Mouse (Mus musculus) liver, adult 10 weeks (tissue): ENCODE data around the gene Rhbdd3. TPM values are rescaled to one million over a fixed set of nuclear protein-coding genes. Genes with fewer than 3 reads are reported as not detected.

Experiments
- polyA plus RNA-seq: library from polyadenylated mRNA; stranded (reverse); fragments of 350-450 nt; fragmentation: Illumina TruSeq; extraction: RNeasy Lipid Tissue Mini Kit (QIAGEN cat#74804); gene quantifications from one replicate; pipeline ENCODE4 v1.2.3, GENCODE M21; 2014; ENCODE audit warnings: low read depth, low replicate concordance

The Rhbdd3 gene
- 0.56 TPM for polyA plus RNA-seq

DNA sequence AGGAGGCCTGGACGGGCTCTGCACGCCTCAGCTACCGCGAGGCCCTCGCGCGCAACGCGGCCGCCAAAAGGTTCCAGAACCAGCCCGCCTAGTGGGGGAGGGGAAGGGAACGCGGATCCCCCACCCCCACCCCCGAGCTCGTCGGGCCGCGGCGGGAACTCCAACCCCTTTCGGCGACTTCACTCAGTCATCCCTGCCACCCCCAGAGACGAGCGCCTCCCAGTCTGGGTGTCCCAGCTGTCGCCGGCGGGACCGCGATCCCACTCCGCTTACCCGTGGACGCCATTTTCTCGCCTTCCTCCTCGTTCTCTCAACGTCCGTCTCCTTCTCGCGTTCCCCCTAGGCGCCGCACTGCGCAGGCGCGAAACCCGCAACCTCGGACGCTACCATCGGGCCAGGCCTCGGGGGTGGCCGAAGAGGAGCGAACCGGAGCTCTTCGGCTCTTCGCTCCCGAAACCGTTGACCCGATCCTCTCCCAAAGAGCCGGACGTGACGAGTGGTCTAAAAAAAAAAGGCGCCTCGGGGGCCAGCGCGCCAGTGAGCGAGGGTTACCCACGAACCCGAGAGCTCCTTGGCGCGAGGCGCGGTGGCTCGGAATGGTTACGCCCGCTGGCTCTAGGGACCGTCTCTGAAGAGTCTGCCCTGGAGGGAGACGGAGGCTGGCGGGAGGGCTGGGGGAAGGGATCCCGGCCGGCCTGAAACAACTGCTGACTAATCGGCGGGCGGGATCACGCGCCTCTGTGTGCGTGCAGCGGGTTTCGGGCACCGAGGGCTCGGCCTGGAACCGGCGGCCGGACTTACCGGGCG lies at the start of gene Rhbdd3, which contains the start of gene Ewsr1:
Gene Rhbdd3, plus strand, starts transcription at position 191 of the 807 bp plus-strand sequence.
Gene Ewsr1, minus strand, starts transcription at position 531 of the 807 bp plus-strand sequence.

DNA sequence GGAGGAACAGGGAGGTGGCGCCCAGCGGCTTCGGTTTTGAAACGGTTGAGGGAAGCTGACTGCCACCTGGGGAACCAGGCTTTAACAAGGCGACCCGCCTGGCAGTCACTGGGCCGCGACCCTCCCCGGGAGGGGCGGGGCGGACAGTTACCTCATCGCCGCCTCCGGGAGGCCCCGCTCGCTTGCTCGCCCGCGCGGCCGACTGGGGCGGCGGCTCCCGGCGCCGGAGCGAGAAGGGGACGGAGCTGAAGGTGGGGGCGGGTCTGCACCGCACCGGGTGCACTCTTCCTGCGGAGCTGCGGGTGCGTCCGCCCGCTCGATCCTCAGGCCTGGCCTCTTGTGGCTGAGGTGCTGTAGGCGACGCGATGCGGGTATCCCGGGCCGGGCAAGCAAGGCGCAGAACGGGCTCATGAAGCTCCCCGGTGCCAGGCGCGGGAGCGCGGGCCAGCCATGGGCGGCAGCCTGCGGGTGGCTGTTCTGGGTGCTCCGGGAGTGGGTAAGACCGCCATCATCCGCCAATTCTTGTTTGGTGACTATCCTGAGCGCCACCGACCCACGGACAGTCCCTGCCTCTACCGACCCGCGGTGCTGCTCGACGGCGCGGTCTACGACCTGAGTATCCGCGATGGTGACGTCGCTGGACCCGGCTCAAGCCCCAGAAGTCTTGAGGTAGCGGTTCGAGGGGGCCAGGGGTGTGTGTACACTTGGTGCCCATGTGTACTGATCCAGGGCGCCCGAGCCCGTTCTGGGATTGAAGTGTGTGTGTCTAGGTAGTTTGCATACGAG lies 40.7 kb upstream of the Rhbdd3 start, which contains the start of gene Rasl10a:
Gene Rasl10a, plus strand, starts transcription at position 273 of the 786 bp plus-strand sequence.

GRCm38 (mm10) chr11:5065056-5065821 lies 33.5 kb upstream of the Rhbdd3 start, which contains the start of gene Gas2l1:
Gas2l1 (minus strand) TSS chr11:5065327.

GRCm38 (mm10) chr11:5151680-5152337 lies 53.1 kb downstream of the Rhbdd3 start, which contains the start of gene Emid1:
Emid1 (minus strand) TSS chr11:5152257.

Other genes with a start within 250 kb of the Rhbdd3 start
- gene Nf2, start 249.4 kb upstream of the Rhbdd3 start, polyA plus RNA-seq = 22.1 TPM
- 218 TPM for gene Nipsnap1, start 225.0 kb upstream of the Rhbdd3 start, polyA plus RNA-seq
- gene Thoc5, start 203.6 kb upstream of the Rhbdd3 start, polyA plus RNA-seq = 5.0 TPM
- gene Nefh, start 150.9 kb upstream of the Rhbdd3 start, polyA plus RNA-seq = 0.21 TPM
- 27.8 TPM for gene Ap1b1, start 112.1 kb upstream of the Rhbdd3 start, polyA plus RNA-seq
- not detected for gene Rasl10a, start 40.8 kb upstream of the Rhbdd3 start, polyA plus RNA-seq
- gene Gas2l1, start 33.6 kb upstream of the Rhbdd3 start, polyA plus RNA-seq = 1.3 TPM
- 103 TPM for gene Ewsr1, start 340 bp downstream of the Rhbdd3 start, polyA plus RNA-seq
- gene Emid1, start 53.3 kb downstream of the Rhbdd3 start, polyA plus RNA-seq = not detected
- gene Kremen1, start 162.6 kb downstream of the Rhbdd3 start, polyA plus RNA-seq = 1.4 TPM